Mouse (Mus musculus) lung, postnatal 36 days (tissue): ENCODE data around the gene Ski.
A peak's percentile ranks its signal among the peaks of the same experiment; 100 is the strongest.

Experiments
- DNase-seq: peaks from one replicate; pipeline ENCODE4 v3.0.0; 2022; ENCODE audit warnings: mixed read lengths

Ski gene

DNA sequence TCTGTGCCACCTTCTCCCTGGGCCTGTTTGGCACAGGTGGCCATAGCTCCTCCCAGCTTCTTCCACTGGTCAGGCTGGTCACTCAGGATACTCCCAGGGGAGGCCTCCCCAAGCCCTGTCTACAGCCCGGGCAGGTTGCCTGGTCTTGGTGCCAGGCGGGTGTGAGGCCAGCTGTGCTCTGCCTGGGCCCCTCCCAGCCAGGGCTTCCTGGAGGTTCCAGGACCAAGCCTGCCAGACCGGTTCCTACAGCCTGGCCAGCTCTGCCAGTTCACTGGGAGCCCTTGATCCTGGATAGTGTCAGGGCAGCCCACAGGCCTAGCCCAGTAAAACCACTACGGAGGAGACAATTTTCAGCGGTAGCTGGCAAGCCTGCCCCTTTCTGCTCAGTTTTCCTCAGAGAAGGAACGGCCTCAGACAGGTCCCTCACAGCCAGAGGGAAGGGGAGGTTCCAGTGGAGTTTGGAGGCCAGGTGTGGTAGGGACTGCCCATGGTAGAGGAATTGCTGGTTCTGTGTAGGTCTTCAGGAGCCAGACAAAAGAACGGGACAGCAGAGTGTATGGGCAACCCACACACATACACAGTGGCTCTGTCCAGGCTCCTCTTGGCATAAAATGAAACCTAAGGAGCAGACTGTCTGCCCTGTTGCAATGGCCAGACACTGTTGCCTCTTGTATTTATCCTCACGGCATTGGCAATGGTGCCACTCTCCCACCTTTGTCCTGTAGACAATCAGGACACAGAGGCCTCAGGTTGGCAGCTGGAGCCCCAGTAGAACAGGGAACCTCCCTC lies 73.3 kb downstream of the Ski start:
- peak; percentile 93 for DNase-seq

DNA sequence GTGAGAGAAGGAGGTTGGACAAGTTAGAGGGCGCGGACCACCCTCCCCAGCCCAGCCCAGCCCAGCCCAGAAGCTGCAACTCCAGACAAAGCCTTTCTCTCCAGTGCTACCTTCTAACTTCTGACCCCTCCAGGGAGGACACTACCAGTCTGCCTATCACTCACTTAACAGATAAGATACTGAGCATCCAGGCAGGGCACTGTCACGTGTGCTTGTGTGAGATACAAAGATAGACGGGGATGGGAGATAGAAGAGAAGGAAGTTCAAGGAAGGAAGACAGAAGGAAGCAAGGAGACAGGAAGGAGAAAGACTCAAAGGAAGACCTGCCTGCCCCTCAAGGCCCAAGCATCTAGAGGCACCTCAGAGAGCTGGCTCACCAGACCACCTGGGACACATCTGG lies 73.9 kb downstream of the Ski start:
- no peak for DNase-seq

DNA sequence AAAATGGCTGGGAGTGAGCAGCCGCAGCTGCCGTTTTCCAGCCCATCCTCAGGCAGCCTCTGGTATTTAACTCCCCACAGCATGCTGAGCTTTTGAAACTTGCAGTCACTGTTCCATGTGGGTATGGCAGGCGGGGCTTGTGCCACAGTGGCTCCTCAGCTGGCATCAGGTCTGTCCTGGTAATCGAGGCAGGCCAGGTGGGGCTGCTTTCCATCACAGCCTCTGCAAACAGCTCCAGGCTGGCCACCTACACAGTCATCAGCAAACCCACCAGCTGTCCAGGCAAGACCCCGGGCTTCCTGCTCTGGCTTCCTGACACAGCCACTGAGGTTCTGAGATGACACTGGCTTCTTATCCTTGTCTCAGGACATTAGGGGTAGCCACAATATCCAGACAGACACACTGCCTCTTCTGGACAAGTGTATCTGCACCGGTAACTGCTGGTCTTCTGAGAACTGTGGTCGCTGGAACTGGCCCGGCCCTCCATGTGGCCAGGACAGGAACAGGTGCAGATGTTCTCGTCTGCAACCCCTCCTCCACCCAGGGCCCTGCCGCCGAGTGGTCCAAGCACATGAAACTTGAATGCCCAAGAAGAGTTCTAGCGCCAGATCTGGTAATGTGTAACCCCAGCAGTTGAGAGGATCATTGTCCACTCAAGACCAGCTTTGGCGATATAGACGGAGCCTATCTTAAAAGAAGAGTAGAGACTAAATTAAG lies 76.1 kb downstream of the Ski start:
- DNase-seq, result no peak

DNA sequence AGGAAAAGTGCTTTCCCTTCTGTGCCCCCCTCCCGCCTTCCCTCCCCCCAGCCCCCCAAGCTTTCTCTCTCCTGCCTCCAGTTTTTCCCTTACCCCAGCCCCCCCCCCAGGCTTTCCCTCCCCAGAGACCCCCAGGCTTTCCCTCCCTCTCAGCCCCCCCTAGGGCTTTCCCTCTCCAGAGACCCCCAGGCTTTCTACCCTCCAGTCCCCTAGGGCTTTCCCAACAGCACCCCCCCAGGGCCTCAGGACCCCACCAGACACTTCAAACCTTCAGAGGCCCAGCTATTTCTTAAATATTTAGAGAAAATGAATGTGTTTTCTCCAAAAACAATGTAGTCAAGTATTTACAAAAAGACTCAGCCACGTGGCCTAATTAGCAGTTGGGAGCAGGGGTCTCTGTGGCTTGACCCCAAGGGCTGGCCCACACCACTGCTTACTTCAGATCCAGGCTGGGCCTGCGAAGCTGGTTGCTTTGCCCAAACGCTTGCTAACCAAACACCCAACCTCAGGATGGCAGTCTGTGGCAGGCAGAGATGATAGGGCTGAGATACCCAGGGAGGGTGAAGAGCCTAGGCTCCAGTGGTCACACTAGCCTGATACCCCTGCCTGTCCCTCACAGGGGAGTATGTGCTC lies 77.7 kb downstream of the Ski start:
- DNase-seq, result no peak

DNA sequence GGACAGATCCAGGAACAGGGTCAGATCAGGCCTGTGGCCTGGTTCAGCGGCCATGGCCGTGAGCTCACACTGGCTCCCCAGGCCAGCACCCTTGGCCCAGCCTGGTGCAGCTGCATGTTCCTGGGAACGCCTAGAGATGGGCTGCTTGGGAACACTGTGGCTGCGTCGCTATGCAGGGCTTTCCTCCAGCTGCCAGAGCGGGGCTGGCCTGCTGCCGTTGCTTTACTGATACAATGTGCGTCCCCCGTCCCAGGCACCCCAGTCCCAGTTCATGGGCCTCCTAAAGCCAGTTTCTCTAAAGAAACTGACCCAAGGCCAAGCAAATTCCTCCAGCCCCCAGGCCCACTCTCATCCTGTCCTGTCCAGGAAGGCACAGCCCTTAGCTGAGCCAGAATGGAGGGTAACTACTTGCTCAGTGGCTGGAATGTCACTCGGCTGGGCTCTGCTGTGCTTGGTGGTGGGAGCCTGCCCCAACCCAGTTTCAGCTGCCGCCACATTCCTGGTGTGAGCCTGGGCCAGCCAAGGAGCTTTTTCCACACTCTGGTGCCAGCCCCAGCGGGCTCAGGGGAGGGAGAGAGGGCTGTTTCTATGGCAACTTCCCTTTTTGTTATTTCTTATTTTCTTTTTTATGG lies 78.4 kb downstream of the Ski start:
- DNase-seq, result peak; percentile 74

DNA sequence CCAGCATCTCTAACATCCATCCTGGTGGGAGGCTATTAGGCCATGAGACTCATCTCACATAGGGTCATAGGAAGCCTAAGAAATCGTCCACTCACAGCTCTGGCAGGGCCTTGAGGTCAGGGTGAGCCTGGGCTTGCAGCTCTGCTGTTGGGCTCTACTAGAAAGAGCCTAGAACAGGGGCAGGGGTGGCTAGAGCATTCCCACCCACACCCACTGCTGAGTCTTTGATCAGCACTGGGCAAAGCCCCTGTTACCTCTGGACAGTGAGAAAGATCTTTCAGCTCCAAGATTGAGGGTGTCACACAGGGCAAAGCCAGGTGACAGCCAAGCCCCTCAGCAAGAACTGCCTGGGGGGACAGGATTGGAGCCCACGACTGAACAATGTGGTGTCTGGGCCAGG lies 79.0 kb downstream of the Ski start:
- DNase-seq, result no peak

DNA sequence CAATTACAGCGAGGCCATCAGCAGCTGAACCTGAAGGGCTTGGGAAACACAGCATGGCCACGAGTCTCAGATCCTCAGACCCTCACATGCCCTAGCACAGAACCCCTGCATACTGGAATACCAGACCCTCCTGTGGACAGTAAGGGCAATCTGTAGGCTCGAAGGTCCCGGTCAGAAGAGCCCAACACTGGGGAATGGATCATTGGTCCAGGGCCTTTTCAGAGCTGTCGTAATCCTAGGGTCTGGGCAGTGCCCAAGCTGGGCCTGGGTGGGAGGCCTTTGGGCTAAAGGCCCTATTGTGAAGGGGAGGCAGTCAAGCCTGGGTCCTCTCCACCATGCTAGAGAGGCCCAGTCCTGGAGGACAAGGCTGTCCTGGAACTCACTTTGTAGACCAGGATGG lies 79.6 kb downstream of the Ski start:
- DNase-seq, result no peak

DNA sequence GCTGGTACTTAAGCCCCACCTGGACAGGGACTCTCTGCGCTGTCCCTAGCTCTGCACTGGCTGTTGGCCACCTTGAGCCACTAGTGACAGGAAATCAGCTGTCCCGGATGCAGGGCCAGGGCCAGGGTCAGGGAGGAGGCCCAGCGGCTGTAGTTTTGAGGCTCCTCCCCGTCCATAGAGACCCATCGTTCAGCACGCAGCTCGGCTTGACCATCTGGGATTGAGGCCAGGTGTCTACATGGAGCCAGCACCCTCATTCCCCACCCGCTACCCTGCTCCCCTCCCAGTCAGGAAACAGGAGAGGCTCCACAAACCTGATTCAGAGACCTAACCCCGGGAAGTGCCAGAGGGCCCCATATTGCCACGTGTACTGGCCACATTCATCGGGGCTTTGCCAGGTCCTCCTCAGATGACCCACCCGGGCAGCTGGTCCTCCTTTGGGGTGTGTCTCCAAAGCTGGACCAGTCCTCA lies 81.6 kb downstream of the Ski start:
- peak; percentile 81 for DNase-seq

DNA sequence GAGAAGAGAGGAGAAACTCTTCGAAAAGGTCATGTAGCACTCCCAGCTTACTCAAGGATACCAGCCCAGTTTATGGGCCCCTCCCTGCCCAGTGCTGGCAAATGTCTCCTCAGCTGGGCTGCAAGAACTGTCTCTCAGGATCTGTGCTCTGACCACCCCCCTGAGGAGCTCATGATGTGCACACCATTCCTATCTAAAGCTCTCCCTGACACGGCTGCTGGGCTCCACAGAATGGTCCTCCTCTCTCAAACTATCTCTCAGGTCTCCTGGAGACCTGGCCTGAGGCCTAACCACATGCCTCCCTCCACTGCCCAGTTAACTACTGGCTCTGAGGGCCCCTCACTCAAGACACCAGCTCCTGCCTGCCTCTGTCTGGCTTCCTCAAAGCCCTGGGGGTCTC lies 82.2 kb downstream of the Ski start:
- DNase-seq, result no peak

DNA sequence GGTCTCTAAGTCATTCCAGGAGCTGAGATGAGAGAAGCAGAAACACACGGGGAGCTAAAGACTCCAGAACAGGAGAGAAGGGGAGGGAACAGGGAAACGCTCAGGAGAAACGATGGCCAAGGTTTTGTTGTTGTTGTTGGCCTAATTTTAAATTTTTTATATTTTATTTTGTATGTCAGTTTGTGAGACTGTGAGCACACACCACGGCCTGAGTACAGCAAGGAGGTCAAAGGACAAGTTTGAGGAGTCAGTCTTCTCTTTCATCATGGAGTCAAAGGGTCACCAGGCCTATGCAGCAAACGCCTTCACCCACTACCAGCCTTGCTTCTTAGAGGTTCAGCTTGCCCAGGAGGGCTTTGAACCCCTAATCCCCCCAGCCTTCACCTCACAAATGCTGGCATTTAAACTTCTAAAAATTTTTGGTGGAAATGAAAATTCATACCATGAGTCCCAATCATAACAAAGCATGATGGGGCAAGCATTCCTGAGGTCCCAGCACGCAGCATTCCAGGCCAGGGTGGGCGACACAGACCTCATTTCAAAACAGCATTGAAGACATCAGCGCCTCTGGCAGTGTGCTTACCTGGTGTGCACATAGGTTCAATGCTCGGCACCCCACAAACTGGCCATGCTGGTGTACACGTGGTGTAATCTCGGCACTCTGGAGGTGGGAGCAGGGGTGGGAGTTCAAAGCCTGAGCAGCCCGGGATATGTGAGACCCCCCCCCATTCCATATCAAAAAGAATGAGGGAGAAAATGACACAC lies 82.9 kb downstream of the Ski start:
- no peak for DNase-seq

DNA sequence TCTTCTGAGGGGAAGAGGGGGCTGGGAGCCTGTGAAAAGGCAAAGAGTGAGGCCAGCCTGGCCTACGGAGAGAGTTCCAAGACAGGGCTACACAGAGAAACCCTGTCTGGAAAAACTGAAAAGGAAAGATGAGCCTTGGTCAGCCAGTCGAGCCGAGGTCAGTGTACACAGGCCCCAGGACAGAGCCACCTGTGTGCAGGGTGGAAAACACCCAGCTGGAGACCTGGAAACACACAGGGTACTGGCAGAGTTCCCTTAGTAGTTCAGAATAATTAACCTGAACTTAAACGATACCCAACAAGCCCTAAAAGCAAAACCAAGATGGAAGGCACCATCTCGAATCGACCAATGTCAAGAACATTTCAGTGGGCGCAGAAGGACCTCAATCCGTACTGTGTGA lies 83.9 kb downstream of the Ski start:
- no peak for DNase-seq

DNA sequence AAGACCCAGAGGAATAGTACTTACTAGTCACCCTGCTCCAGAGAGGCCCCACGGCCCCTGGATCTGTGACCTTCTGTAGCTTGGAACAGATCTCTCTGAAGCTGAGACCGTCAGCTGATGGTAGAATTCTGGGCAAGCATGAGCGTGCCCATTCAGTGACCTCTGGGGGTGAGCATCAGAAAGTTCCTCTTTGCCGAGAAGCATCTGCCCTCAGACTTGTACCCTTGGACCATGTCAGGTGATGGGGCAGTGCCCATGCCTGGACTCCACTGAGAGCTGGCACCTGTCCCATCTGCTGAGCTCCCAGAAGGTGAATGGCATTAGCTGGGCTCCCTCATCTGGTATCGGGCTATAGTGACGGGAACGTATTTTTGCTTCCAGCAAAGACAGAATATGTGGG lies 84.5 kb downstream of the Ski start:
- no peak for DNase-seq

DNA sequence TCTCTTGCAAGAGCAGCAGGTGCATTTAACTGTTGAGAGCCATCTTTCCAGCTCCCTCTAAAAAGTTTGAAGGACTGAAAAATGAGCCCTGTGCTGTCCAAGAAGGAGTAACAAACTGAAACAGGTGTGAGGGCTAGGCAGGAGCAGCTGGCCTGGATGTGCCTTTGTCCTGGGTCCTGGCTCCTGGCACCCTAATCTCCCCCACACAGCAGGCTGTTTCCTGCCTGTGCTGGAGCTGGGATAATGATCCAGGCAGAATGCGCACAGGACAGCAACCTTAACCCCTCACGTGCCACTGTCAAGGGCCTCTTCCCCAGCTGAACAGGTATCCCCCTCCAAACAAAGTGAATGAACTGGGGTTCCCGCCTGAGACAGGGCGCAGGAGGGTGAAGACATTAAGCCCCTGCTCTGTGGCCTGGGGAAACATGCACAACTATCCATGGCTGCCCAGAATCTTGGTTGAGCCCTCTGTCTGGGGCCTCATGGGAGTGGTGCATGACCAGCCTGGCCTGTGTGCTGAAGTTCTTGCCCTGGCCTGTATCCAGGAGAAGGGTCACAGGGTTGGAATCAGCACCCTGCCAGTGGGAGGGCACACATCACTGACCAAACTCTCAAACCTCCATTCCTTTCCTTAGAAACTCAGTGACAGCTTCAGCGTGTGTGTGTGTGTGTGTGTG lies 86.3 kb downstream of the Ski start:
- DNase-seq, result no peak

DNA sequence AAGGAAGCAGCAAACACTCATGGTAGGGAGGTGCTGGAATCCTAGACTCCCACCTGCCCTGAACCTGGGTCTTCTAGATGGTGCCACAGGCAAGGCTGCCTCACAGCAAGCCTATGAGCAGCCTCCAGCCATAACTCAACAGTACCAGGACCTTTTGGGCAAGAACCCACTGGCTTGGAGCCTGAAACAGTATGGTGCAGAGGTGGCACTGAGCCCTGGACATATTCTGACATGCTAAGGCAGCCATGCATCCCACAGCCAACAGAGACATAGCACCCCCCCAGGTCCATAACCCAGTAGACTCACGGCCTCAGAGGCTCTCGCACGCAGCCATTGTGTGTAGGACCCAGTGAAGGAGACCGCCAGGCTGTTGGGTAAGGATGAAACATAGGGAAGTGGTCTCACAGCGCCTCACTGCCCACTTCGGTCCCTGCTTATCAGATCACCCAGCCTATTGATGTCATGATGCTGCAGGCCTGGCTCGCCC lies 87.7 kb downstream of the Ski start:
- no peak for DNase-seq

DNA sequence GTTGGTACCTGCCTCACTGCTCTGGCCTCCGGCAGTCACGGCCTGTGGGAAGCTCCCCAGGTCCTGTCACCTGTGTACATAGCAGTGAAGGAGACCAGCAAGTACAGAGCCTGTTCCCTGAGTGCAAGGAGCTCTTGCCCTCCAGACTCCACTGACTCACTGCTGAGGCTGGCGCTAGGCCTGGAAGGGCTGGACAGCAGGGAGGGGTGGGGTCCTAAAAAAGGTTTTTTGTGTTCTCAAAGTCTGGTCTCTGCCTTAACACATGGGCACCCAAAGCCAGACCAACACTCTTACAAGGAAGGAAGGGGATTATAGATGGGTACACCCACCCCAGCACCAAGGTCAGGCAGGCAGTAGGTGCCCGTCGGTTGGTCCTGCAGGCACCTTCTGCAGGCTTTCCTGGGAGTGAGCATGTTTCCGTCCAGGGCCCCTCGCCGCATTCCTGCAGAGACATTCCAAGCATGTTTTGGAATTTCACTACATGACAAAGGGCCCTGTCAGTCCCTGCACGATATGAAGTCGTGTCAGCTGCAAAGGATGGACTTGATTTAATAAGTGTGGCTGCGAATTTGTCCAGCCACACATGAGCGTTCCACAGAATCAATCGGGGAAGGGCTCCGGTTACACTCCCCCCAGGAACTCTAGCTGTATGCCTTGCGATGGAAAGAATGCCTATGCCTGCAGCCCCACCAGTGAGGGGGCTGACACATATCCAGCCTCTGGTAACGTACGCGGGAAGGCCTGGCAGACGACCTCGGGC lies 88.6 kb downstream of the Ski start:
- DNase-seq, result no peak

DNA sequence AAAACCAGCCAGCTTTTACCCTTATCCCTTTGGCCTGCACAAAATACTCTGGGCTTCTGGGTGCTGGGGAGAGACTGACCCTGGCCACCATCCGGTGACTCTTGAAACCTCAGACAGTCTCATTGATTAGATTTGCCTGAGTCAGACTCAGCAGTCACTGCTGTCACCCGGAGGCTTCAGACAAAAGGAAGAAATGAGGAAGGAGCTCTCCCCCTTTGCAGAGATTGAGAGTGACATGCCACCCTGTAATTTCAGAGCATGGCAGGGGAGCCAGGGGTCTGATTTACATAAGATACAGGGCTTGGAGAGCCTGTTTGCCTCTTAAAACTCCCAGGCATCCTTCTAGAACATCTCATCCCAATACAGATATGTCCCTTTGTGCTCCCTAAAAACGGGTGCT lies 89.2 kb downstream of the Ski start:
- no peak for DNase-seq

DNA sequence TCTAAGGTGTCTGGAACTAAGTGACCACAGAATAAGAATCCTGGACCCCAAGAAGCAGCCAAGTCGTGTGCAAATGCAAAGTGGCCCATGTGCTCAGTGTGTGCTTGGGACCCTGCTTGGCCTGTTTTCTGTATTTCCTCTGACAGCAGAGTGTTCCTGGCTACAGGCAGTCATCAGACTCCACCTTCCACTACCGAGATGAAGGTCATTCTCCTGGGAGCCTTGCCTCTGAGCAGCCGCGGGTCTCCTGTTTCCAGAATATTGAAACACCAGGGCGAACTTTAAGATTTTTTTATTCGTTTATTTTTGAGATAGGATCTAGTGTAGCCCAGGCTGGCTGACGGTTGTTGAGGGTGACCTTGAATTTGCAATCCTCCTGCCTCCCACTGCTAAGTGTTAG lies 91.8 kb downstream of the Ski start:
- no peak for DNase-seq

DNA sequence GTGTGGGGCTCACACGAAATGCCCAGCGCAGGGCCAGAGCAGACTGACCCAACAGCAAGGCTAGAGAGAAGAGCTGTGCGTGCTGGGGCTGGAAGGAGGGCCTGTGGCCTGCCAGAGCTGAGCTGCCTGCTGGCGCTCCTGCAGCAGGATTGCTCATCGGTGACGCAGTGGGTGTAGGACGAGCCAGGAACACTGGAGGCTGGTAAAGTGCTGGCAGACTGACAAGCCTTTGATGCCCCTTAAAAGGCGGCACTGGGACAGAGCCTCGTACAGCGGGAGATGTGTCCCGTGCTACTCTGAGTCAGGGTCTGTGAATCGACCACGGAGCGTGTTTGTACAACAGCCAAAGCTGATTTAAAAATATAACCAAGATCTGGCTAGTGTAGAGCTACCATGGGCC lies 92.4 kb downstream of the Ski start:
- peak; percentile 84 for DNase-seq

DNA sequence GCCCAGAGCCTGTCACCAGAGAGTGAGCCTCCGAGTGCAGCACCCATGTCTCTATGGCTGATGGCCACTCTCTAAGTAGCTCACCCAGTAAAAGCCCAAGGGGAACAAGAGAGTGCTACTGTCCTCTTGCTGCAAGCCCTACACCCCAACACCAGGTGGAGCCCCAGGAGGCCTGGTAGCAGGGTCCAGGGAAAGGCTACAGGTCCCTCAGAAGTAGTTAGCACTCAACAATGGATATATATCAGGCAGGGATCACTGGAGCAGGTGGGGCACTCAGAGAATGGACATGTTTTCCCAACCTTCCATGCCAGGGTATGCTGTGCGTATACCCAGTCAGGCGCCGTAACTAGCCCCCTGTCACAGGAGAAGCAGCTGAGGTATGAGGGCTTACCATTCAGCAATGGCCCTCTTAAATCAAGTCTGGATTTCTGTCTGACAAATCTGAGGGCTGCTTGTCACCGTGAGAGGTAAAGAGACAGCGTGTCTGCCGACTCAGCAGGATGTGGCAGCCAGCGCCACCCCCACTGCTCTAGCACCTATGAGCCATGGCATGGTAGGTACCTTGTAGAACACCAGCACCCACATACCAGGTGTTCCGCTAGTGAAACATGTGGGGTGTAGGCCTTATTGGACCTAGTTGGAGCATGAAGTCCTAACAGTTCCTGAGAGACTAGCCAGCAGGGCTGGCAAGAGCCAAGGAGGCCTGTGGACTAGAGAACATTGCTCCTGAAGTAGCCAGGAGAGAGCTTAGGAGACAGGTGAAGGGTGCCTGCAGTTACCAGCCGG lies 93.1 kb downstream of the Ski start:
- peak; percentile 80 for DNase-seq

DNA sequence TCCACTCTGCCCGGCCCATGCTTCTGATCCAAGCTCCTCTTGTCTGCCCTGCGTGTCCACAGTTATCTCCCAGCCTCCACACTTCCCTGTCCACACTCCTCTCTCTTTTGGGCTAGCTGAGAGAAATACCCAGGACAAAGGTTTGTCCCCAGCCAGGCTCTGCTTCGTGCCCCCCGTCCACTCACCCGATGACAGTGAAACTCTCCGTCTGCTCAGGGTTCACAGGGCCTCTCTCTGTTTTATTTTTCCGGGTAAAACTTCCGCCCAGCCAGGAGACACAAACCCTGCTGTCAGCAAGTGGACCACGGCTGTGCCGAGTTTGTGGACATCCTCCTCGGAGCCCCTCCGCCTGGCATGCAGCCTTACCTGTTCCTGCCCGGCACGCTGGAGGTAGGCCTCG lies 94.0 kb downstream of the Ski start:
- DNase-seq, result no peak
